Mouse (Mus musculus) kidney, postnatal 0 days (tissue): ENCODE data around the gene Gm28308. TPM values are rescaled to one million over a fixed set of nuclear protein-coding genes. Genes with fewer than 3 reads are reported as not detected.
A peak's percentile ranks its signal among the peaks of the same experiment; 100 is the strongest.

ENCODE experiments used
- ATAC-seq: fragments of 200-750 bp; cut with Nextera tagmentation; replicated peaks from 2 replicates; pipeline ENCODE4 v1.8.0; 2017; ENCODE audit warnings: low read depth, moderate number of reproducible peaks, moderate TSS enrichment, moderate library complexity; ENCODE audit not compliant: low FRiP score
- DNase-seq: peaks from one replicate; pipeline ENCODE4 v3.0.0-alpha.2; 2016; ENCODE audit warnings: low spot score
- H3K27ac ChIP-seq: fragments of 300-500 bp; sonication (generic); 2 replicates; pipeline ENCODE4 v1.5.1; 2014; ENCODE audit warnings: mild to moderate bottlenecking
- H3K27me3 ChIP-seq: fragments of 300-500 bp; sonication (generic); 2 replicates; pipeline ENCODE4 v1.6.1; 2014; ENCODE audit warnings: low read length, mixed read lengths; ENCODE audit not compliant: insufficient read depth
- H3K36me3 ChIP-seq: fragments of 300-500 bp; sonication (generic); 2 replicates; pipeline ENCODE4 v1.6.1; 2014; ENCODE audit warnings: low read length, mixed read lengths; ENCODE audit not compliant: insufficient read depth
- H3K4me1 ChIP-seq: fragments of 300-500 bp; sonication (generic); replicated peaks from 2 replicates; pipeline ENCODE4 v1.6.1; 2014; ENCODE audit warnings: antibody characterized with exemption, low read length, mixed read lengths; ENCODE audit not compliant: insufficient read depth
- H3K4me2 ChIP-seq: fragments of 300-500 bp; sonication (generic); 2 replicates; pipeline ENCODE4 v1.6.1; 2014; ENCODE audit warnings: mild to moderate bottlenecking, low read length, moderate library complexity, mixed read lengths
- H3K4me3 ChIP-seq: fragments of 300-500 bp; sonication (generic); replicated peaks from 2 replicates; pipeline ENCODE4 v1.5.1; 2014; ENCODE audit warnings: low read depth, low read length
- H3K9ac ChIP-seq: fragments of 300-500 bp; sonication (generic); 2 replicates; pipeline ENCODE4 v1.6.1; 2014; ENCODE audit warnings: low read depth, low read length
- H3K9me3 ChIP-seq: fragments of 300-500 bp; sonication (generic); replicated peaks from 2 replicates; pipeline ENCODE4 v1.6.1; 2016; ENCODE audit warnings: low read length, inconsistent platforms, mixed read lengths
- CTCF ChIP-seq: IDR thresholded peaks from 2 replicates; pipeline ENCODE4 v1.5.1; 2016; ENCODE audit warnings: antibody characterized with exemption, low read depth, mild to moderate bottlenecking, moderate library complexity
- WGBS: fragments of 180-500 bp; shearing (Covaris S2); extraction: QIAGEN DNeasy Blood & Tissue Kit; methylation state at CpG from one replicate; pipeline ENCODE4 v1.1.7; 2014; 5-methylcytosine and 5-hydroxymethylcytosine counted together
- polyA plus RNA-seq: library from polyadenylated mRNA; unstranded; fragments of >200 nt; fragmentation: Nextera tagmentation; extraction: Ambion mirVana; gene quantifications from 2 replicates; pipeline ENCODE4 v1.2.1, GENCODE M21; 2015

The Gm28308 gene
- polyA plus RNA-seq, 1 experiment from 2014 or later, result 2.1 TPM

- H3K4me2 ChIP-seq, result peak overlapping the region; percentile 95
- DNase-seq, result peak; percentile 44
- 0 out of 2 replicates have a peak, but pooled peaks have one; percentile 9 for ATAC-seq
- H3K9ac ChIP-seq, result peak overlapping the region; percentile 76
- peak overlapping the region; percentile 89 for H3K27ac ChIP-seq
- H3K4me1 ChIP-seq, result peaks cover 37% of the 10 kb centered on the region
- WGBS, result 11% methylated on average over 12 of the region's 12 CpGs
- H3K36me3 ChIP-seq, result no peaks in the 10 kb centered on the region
- H3K4me3 ChIP-seq, result peak overlapping the region; percentile 72
- TF ChIP-seq CTCF, result no peak
- H3K9me3 ChIP-seq, result no peaks in the 10 kb centered on the region
- peaks cover 16% of the 10 kb centered on the region for H3K27me3 ChIP-seq
These were observed 53.9 kb downstream of the Gm28308 start for GRCm38 (mm10) chr6:52159164-52159761.

GRCm38 (mm10) chr6:52158276-52159051, 54.7 kb downstream of the Gm28308 start, which contains the start of gene Hoxa1:
Gene Hoxa1, minus strand, starts transcription at chr6:52158317.
- H3K36me3 ChIP-seq, result no peaks in the 10 kb centered on the region
- H3K27me3 ChIP-seq, result peaks cover 20% of the 10 kb centered on the region
- peaks cover 29% of the 10 kb centered on the region for H3K4me1 ChIP-seq
- TF ChIP-seq CTCF, result no peak
- WGBS, result under 1% methylated on average over 55 of the region's 55 CpGs
- H3K9me3 ChIP-seq, result no peaks in the 10 kb centered on the region
- H3K27ac ChIP-seq, result peak within 1 kb of the TSS; percentile 89
- H3K4me3 ChIP-seq, result peak within 1 kb of the TSS; percentile 72
- peak within 1 kb of the TSS; percentile 95 for H3K4me2 ChIP-seq
- DNase-seq (peak; percentile 95), ATAC-seq (peak; percentile 79)
- peak within 1 kb of the TSS; percentile 76 for H3K9ac ChIP-seq

DNA sequence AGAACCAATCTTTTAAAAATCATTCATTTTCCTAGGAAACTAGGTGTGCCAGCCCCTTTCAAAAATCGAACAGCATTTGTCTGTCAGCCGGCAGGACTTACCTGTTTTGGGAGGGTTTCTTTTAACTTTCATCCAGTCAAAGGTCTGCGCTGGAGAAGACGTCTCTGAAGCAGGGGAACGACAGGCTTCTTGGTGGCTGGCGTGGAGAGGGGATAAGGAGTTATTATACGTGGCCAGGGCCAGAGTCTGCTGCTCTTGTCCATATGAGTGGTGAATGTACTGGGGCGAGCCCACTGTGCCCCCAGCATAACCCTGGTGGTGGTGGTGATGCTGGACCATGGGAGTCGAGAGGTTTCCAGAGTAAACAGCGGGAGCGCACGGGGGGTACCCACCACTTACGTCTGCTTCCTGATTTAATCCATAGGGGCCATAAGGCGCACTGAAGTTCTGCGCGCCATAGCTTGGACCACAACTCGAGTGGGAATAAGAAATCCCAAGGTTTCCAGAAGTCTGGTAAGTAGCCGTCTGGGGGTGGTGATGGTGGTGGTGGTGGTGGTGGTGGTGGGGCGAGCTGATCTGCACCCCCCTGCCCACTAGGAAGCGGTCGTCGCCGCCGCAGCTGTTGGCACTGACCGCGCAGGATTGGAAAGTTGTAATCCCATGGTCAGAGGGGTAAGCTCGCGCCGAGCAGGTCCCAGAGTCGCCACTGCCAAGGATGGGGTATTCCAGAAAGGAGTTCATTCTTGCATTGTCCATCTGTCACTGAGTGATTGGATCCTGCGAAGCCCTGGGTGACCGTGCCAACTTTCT, 55.5 kb downstream of the Gm28308 start:
- Histone ChIP-seq H3K4me1 (peaks cover 24% of the 10 kb centered on the region), H3K36me3 (no peaks in the 10 kb centered on the region), H3K27me3 (peaks cover 24% of the 10 kb centered on the region), H3K27ac (no peak overlapping the region), H3K4me2 (peak overlapping the region; percentile 95), H3K9me3 (no peaks in the 10 kb centered on the region), H3K9ac (no peak overlapping the region), H3K4me3 (peak overlapping the region; percentile 72)
- no peak for TF ChIP-seq CTCF
- WGBS, result 2% methylated on average over 32 of the region's 32 CpGs
- DNase-seq (no peak), ATAC-seq (peak; percentile 23; the same call in 1 of the 2 replicates)

DNA sequence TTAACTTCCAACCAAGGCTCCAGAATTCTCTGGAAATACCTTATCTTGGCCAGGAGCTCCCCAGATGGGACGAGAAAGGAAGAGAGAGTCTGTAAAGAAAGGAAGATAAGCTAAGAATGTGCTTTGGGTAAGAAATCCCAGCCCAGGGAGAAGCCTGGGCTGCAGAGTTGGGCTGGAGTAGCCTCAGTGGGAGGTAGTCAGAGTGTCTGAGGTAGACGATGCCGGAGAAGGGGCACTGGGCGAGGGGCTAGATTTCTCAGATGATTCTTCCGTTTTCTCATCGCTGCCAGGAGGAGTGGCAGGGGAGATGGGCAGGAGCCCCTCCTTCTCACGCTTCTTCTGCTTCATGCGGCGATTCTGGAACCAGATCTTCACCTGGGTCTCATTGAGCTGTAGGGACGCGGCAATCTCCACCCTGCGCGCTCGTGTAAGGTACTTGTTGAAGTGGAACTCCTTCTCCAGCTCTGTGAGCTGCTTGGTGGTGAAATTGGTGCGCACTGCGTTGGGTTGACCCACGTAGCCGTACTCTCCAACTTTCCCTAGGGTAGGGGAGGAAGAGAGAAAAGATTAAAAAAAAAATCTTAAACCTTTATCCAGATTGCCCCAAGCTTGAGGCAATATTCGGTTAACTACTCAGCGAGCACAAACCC, 56.5 kb downstream of the Gm28308 start:
- peaks cover 31% of the 10 kb centered on the region for H3K27me3 ChIP-seq
- ATAC-seq, result no peak

GRCm38 (mm10) chr6:52155471-52155870, 57.7 kb downstream of the Gm28308 start:
- H3K4me2 ChIP-seq, result no peak overlapping the region
- H3K4me3 ChIP-seq, result no peak overlapping the region
- no peak for TF ChIP-seq CTCF
- no peak overlapping the region for H3K27ac ChIP-seq
- WGBS, result 85% methylated on average over 3 of the region's 3 CpGs
- H3K27me3 ChIP-seq, result peaks cover 34% of the 10 kb centered on the region
- DNase-seq (no peak), ATAC-seq (no peak)
- H3K9me3 ChIP-seq, result no peaks in the 10 kb centered on the region
- H3K36me3 ChIP-seq, result no peaks in the 10 kb centered on the region
- peaks cover 15% of the 10 kb centered on the region; the same call in 1 of the 2 replicates for H3K4me1 ChIP-seq
- no peak overlapping the region for H3K9ac ChIP-seq

More for the DNA sequence above, 56.5 kb downstream of the Gm28308 start:
- no peak overlapping the region for H3K9ac ChIP-seq
- H3K4me2 ChIP-seq, result 0 out of 2 replicates have a peak overlapping the region, but pooled peaks have one; percentile 2
- no peak overlapping the region for H3K4me3 ChIP-seq
- 26% methylated on average over 20 of the region's 20 CpGs for WGBS
- peaks cover 24% of the 10 kb centered on the region for H3K4me1 ChIP-seq
- no peaks in the 10 kb centered on the region for H3K9me3 ChIP-seq
- no peak overlapping the region for H3K27ac ChIP-seq
- TF ChIP-seq CTCF, result no peak
- H3K36me3 ChIP-seq, result no peaks in the 10 kb centered on the region
- DNase-seq, result no peak
